Mouse (Mus musculus) c-Kit-positive CD71-negative TER-119-negative erythroid progenitor cells, embryonic 14.5 days (primary cell): ENCODE results near the gene Irf7.

ENCODE experiments used
- DNase-seq: peaks from one replicate; pipeline ENCODE4 v3.0.0-alpha.2; 2013; ENCODE audit warnings: low read depth

Gene Irf7

DNA sequence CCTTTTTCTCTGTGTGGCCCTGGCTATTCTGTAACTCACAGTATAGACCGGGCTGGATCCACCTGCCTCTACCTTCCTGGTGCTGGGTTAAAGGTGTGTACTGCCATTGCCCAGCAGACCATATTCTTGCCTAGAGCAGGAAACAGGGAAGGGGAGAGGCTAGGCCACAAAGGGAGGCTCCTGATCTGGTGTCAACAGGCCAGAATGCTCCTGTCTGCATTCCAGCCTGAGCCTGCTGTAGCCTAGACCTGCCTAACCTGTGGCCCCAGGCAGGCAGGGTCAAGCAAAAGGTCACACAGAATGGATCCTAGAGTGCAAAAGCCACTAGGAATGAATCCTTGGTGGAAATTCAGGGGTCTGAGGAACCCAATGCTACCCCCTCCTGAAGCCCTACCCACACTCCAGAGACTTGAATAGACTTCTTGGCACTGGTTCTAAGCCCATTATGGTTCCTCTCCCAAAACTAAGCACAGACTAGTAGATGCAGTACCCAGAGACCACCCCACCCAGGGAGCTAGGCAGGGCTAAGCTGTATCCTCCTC, 46.7 kb downstream of the Irf7 start:
- DNase-seq, result no peak

DNA sequence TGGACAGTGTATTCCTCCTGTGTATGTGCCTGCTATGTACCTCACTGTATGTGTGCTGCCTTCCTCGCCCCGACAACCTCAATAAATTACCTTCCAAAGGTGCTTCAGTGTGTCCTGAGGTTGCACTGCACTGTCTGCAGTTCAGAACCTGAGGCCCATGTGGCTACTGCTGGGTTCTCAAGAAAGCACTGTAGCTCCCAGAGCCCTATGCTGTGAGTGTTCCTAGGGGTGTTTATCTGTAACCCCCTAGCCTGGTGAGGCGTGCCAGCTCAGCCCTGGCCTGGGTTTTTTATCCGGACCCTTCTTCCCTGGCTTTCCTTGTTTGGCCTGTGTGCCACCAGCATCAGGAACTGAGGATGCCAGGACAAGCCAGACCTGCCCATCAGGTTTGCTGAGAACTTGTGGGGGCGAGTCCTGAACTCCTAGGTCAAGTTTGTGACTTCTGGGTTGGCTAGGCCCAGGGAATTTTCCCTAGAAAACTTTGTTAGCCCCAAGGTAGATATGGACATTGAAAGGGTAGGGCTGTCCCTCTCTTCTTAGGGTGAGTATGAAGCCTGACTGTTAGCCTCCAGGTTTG, 47.6 kb downstream of the Irf7 start:
- no peak for DNase-seq

DNA sequence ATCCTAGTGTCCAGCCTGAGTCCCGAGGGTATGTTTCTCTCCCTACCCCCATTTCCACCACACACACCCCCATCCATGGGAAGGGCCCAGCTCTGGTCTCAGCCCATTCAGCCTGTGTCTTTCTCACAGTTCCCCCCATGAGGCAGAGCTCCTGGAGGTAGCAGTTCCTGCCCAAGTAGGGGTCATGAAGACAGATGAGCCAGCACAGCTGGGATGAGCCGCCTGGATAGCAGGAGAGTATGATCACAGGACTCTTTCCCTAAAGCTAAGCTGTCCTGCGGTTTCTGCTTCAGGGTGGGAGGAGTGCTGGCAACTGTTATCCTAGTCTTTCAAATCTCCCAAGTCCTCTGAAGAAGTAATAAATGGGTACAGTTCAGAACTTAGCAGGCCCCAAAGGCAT, 48.1 kb downstream of the Irf7 start:
- no peak for DNase-seq

DNA sequence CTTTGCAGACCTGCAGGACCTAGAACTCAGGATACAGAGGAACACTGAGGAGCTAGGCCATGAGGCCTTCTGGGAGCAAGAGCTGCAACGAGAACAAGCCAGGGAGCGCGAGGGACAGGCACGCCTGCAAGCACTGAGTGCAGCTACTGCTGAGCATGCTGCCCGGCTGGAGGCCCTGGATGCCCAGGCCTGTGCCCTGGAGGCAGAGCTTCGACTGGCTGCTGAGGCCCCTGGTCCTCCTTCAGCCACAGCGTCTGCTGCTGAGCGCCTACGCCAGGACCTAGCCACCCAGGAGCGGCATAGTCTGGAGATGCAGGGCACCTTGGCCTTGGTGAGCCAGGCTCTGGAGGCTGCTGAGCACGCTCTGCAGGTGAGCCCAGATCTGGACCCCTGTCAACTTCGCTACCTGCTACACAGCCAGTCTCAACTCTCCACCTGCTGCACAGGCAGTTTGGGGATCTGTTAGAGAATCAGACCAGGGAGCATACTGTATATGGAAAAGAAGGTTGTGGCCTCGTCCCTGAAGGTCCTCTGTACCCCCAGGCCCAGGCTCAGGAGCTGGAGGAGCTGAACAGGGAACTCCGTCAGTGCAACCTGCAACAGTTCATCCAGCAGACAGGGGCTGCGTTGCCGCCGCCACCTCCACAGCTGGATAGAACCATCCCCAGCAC, 48.8 kb downstream of the Irf7 start:
- no peak for DNase-seq

DNA sequence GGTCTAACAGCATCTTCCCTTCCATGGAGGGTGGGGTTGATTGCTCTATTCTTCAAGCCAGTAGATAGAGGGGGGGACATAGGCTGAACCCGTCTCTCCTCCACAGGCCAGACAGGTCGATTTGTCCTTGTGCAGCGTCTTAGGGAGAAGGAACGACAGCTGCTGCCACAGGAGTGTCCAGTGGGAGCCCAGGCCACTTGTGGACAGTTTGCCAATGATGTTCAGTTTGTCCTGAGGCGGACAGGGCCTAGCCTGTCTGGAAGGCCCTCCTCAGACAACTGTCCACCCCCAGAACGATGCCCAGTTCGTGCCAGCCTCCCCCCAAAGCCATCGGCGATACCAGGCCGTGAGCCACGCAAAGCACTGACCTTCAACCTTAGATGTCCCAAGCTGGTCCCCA, 49.4 kb downstream of the Irf7 start:
- no peak for DNase-seq

DNA sequence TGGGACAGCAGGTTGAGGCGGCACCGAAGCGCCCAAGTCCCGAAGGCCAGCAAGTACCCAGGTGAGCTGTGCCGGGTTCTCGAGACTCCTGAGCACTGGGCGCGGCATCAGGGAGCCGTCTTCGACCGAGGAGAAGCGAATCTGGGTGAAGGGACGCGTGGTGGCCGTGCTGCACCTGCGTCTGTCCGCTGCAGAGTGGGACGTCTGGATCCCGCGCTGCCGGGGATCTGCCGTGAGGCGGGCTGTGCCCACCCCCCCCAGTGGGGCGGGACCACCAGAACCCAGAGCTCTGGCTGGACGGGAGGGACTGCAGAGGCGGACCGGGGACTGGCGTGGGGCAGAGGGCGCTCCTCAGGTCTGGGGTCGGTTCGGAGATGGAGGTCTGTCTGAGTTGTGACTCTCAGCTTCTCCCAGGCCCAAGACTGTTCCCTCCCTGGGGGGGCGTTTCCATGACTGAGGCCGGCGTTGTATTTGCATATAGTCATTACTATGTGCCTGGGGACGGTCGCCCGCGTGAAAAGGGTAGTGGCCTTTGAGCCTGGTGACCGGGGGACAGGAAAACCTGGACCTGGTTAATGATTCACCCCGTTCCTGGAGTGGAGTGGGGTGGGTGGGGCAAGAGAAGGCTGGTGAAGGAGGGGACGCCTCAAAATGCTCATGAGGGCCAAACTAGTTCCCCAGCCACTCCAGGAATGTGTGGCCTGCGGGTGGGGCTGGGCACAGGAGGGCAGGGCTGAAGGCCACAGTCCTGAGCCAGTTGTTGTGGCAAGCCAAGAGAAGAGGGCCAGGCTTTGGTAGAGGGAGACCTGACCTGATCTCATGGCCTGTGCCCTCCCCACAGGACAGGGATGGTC, 50.2 kb downstream of the Irf7 start:
- peak; percentile 42 for DNase-seq

DNA sequence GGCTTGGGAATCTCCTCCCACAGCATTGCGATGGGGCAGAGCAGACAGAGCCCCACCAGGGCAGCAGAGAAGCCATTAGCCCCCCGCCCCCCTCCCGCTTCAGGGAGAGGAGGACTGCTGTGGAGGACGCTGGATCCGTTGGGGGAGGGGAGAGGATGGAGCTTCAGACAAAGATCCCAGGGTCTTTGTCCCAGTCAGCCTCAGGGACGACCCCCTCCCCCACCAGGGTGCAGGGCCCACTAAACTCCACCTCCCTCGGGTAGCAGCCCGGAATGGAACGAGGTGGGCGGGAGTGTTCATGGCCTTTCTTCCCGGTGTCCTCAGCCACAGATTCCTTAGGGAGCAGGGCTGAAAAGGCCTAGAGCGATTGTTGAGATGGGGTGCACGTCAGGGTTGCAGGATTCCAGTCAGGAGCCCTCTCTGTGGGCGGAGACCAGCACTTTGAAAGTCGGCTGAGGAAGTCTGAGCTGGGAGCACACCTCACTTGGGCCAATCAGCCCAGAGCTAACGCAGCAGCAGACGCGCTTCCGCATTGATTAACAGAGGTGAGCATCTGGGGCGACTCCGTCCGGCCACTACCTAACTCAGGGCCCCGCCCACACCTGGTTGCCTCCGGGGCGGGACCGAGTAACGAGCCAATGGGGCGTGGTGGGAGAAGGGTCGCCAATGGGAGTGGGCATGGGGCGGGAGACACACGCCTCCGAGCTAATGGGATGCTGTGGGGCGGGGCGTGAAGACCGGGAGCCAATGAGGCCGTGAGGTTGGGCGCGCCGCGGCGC, 51.0 kb downstream of the Irf7 start, which contains the start of gene Rassf7:
Gene Rassf7, plus strand, starts transcription at position 760 of the 779 bp plus-strand sequence.
- DNase-seq, result peak; percentile 95

DNA sequence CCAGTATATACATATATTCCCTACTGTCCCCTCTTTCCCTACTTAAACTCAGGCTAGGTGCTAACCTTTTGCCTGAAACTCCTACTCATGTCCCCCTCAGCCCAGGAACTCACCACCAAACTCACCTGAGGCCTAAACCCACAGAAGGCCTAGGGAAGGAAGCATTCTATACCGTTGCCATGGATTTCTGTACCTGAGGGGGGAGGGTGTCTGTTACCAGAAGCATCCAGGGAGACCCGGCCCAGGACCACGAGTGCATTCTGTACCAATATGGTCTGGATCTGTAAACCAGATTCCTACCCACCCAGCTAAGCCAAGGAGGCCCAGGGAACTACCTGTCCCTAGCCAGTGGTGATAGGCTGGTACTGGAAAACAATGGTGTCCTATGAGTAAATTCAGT, 52.0 kb downstream of the Irf7 start:
- no peak for DNase-seq

DNA sequence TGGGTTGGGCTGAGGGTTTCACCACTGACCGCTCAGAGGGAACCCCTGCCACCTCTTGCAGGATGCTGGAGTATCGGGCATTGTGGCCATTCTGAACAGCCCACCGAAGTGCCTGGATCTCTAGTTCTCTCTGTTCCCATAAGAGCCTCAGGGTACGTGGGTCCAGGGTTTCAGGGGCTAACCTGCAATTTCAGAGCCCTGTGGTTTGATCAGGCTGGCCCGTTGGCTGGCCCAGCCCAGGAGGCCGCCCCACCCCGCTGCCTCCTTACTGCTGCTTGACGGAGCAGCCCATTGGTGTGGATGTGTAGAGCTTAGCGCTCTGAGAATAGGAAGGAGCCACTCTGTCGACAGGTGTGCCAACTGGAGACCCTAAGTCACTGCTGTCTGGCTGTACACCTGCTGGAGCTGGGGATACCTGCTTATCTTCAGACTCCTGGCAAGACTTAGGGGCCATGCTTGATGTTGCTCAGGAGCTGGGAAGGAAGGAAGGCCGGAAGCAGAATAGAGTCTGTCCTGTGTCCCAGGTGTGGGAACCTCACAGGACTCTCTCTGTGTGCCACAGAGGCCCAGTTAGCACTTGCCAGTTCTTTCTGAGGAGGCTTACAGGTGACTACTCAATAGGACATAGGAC, 52.6 kb downstream of the Irf7 start, which contains the start of gene Lmntd2:
Gene Lmntd2, minus strand, starts transcription at position 476 of the 631 bp plus-strand sequence.
- no peak for DNase-seq

DNA sequence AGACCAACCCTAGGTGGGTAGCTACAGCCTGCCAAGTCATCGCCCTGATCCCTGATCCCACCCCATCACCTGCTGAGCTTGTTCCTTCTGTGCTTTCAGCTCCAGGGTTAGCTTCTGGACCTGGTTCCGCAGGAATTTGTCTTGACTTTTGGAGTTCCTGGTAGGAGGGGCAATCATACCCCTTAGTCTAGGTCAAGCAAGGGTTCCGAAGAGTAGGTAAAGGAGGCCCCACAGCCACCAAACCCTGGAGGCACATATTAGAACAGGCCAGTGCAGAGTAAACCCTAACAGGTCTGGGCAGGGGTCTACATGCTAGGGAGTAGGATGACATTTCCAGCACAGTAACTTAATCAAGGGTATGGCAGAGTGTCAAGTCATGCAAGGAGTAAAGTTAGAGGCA, 53.1 kb downstream of the Irf7 start:
- DNase-seq, result no peak
